Mouse (Mus musculus): ENCODE results near the gene Supt3.

The Supt3 gene

GRCm38 (mm10) chr17:44967186-44967585, 190.2 kb downstream of the Supt3 start:
- in situ Hi-C loops (cut with MboI): no loop called here

GRCm38 (mm10) chr17:44970255-44970654, 193.3 kb downstream of the Supt3 start:
- in situ Hi-C loops (cut with MboI): no loop called here

- in situ Hi-C loops (cut with MboI): no loop called here
These were observed 196.5 kb downstream of the Supt3 start for GRCm38 (mm10) chr17:44973489-44973888.

GRCm38 (mm10) chr17:44977690-44978089, 200.7 kb downstream of the Supt3 start:
- in situ Hi-C loops (cut with MboI): no loop called here

- in situ Hi-C loops (cut with MboI): no loop called here
These were observed 211.0 kb downstream of the Supt3 start for GRCm38 (mm10) chr17:44987964-44988363.

- in situ Hi-C loops (cut with MboI): no loop called here
These were observed 226.4 kb downstream of the Supt3 start for GRCm38 (mm10) chr17:45003311-45003710.

- in situ Hi-C loops (cut with MboI): no loop called here
These were observed 227.7 kb downstream of the Supt3 start for GRCm38 (mm10) chr17:45004477-45005170.

- in situ Hi-C loops (cut with MboI): no loop called here
These were observed 230.5 kb downstream of the Supt3 start for GRCm38 (mm10) chr17:45007461-45007860.

- in situ Hi-C loops (cut with MboI): no loop called here
These were observed 231.7 kb downstream of the Supt3 start for GRCm38 (mm10) chr17:45008663-45009062.

GRCm38 (mm10) chr17:45010409-45010808, 233.5 kb downstream of the Supt3 start:
- in situ Hi-C loops (cut with MboI): no loop called here

- in situ Hi-C loops (cut with MboI): no loop called here
These were observed 239.8 kb downstream of the Supt3 start for GRCm38 (mm10) chr17:45016746-45017145.

- in situ Hi-C loops (cut with MboI): no loop called here
These were observed 243.4 kb downstream of the Supt3 start for GRCm38 (mm10) chr17:45020155-45020930.

- in situ Hi-C loops (cut with MboI): no loop called here
These were observed 251.5 kb downstream of the Supt3 start for GRCm38 (mm10) chr17:45028441-45028840.

GRCm38 (mm10) chr17:45029106-45029505, 252.2 kb downstream of the Supt3 start:
- in situ Hi-C loops (cut with MboI): no loop called here

GRCm38 (mm10) chr17:45032209-45032608, 255.3 kb downstream of the Supt3 start:
- in situ Hi-C loops (cut with MboI): no loop called here

- in situ Hi-C loops (cut with MboI): no loop called here
These were observed 256.7 kb downstream of the Supt3 start for GRCm38 (mm10) chr17:45033617-45034016.

- in situ Hi-C loops (cut with MboI): no loop called here
These were observed 264.1 kb downstream of the Supt3 start for GRCm38 (mm10) chr17:45041084-45041483.

GRCm38 (mm10) chr17:45045804-45046203, 268.9 kb downstream of the Supt3 start:
- in situ Hi-C loops (cut with MboI): no loop called here

- in situ Hi-C loops (cut with MboI): no loop called here
These were observed 269.6 kb downstream of the Supt3 start for GRCm38 (mm10) chr17:45046583-45046982.

GRCm38 (mm10) chr17:45047236-45047635, 270.3 kb downstream of the Supt3 start:
- in situ Hi-C loops (cut with MboI): no loop called here

GRCm38 (mm10) chr17:45051971-45052370, 275.0 kb downstream of the Supt3 start:
- in situ Hi-C loops (cut with MboI): no loop called here

GRCm38 (mm10) chr17:45053371-45053770, 276.4 kb downstream of the Supt3 start:
- in situ Hi-C loops (cut with MboI): no loop called here

- in situ Hi-C loops (cut with MboI): no loop called here
These were observed 277.6 kb downstream of the Supt3 start for GRCm38 (mm10) chr17:45054526-45054925.
